Mouse (Mus musculus): Measurements from ENCODE around the gene Smyd1. TPM values are rescaled to one million over a fixed set of nuclear protein-coding genes. Genes with fewer than 3 reads are reported as not detected.
A peak's percentile ranks its signal among the peaks of the same experiment; 100 is the strongest.

Gene Smyd1
- total RNA-seq, 1 experiment = 6.8 TPM

DNA sequence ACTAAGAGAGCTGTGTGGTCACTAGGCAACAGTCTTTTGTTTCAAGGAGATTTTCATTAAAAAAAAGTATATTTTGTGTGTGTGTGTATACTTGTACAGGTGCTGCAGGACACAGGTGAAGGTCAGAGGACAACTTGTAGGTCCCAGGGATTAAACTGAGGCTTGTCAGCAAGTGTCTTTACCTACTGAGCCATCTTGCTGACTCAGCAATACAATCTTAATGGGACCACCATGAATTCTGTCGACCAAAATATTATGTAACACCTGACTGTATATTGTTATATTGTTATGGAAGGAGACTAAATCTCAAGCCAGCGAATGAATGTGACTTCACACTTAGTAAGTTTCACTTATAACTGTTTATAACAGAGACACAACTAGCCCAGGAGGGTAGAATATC, 24.0 kb downstream of the Smyd1 start:
- H3K4me3 ChIP-seq (ENCODE audit: insufficient read depth in 1 of 2, low read depth in 1 of 2, low read length in 2 of 2, poor library complexity in 1 of 2, severe bottlenecking in 1 of 2) = no peak overlapping the region
- no peak for DNase-seq (ENCODE audit: low read depth, low spot score)
- no peak overlapping the region for H3K9ac ChIP-seq (ENCODE audit: insufficient read depth, low read depth, low read length, poor library complexity, severe bottlenecking)
- H3K4me1 ChIP-seq (ENCODE audit: control insufficient read depth in 2 of 2, insufficient read depth in 2 of 2, low read length in 2 of 2, poor library complexity in 1 of 2) = 0 out of 4 replicates have a peak, but pooled peaks cover 0 to 2% of the 10 kb centered on the region in 2 experiments
- H3K9me3 ChIP-seq (ENCODE audit: control insufficient read depth, insufficient read depth, low read depth, low read length) = no peaks in the 10 kb centered on the region
- no peaks in the 10 kb centered on the region for H3K36me3 ChIP-seq (ENCODE audit: control insufficient read depth, insufficient read depth, low read length, poor library complexity, severe bottlenecking)
- H3K27ac ChIP-seq (ENCODE audit: insufficient read depth, low read depth, low read length, poor library complexity, severe bottlenecking) = no peak overlapping the region
- TF ChIP-seq MAFK (IDR thresholded peaks at IDR 0.05; ENCODE audit: insufficient read depth, low read depth, low read length) = peak; percentile 98
- TF ChIP-seq HCFC1 (IDR thresholded peaks at IDR 0.05; ENCODE audit: borderline replicate concordance, insufficient read depth, low read length) = no peak
- in situ Hi-C loops (cut with MboI; ENCODE audit: low sequenced_read_pairs in 2 of 2, unreplicated experiment in 2 of 2) = loop anchor here in 1 of 2 experiments (10.0 kb wide), 1 partner anchor 133 kb away; no protein-coding TSS in a partner anchor

DNA sequence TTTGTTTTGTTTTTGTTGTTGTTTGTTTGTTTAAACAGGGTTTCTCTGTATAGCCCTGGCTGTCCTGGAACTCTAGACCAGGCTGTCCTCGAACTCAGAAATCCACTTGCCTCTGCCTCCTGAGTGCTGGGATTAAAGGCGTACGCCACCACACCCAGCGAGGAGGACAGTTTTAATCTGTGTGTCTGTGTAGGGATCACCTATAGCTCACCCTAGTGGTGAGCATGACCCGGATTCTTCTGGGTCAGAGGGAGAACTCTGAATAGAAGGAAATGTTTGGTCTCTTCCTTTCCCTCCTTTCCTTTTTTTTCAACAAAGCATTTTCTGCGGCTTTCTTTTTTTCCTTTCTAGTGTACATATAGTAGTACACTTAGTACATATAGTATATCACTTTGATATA, 26.7 kb downstream of the Smyd1 start:
- H3K4me3 ChIP-seq (ENCODE audit: insufficient read depth in 1 of 2, low read depth in 1 of 2, low read length in 2 of 2, poor library complexity in 1 of 2, severe bottlenecking in 1 of 2) = no peak overlapping the region
- H3K4me1 ChIP-seq (ENCODE audit: control insufficient read depth in 2 of 2, insufficient read depth in 2 of 2, low read length in 2 of 2, poor library complexity in 1 of 2) = no peaks in the 10 kb centered on the region
- DNase-seq (ENCODE audit: low read depth, low spot score) = no peak
- TF ChIP-seq MAFK (IDR thresholded peaks at IDR 0.05; ENCODE audit: insufficient read depth, low read depth, low read length) (no peak), HCFC1 (IDR thresholded peaks at IDR 0.05; ENCODE audit: borderline replicate concordance, insufficient read depth, low read length) (no peak), ZNF384 (IDR thresholded peaks at IDR 0.05; ENCODE audit: low read depth, low read length) (no peak), CHD2 (IDR thresholded peaks at IDR 0.05; ENCODE audit: low read depth, low read length) (no peak), ZC3H11A (IDR thresholded peaks at IDR 0.05; ENCODE audit: borderline replicate concordance, low read depth, low read length) (no peak)
- no peak overlapping the region for H3K27ac ChIP-seq (ENCODE audit: insufficient read depth, low read depth, low read length, poor library complexity, severe bottlenecking)
- in situ Hi-C loops (cut with MboI; ENCODE audit: low sequenced_read_pairs in 2 of 2, unreplicated experiment in 2 of 2) = loop anchor here in 1 of 2 experiments (10.0 kb wide), 1 partner anchor 131 kb away; no protein-coding TSS in a partner anchor
- no peaks in the 10 kb centered on the region for H3K9me3 ChIP-seq (ENCODE audit: control insufficient read depth, insufficient read depth, low read depth, low read length)
- no peak overlapping the region for H3K9ac ChIP-seq (ENCODE audit: insufficient read depth, low read depth, low read length, poor library complexity, severe bottlenecking)
- no peaks in the 10 kb centered on the region for H3K36me3 ChIP-seq (ENCODE audit: control insufficient read depth, insufficient read depth, low read length, poor library complexity, severe bottlenecking)

DNA sequence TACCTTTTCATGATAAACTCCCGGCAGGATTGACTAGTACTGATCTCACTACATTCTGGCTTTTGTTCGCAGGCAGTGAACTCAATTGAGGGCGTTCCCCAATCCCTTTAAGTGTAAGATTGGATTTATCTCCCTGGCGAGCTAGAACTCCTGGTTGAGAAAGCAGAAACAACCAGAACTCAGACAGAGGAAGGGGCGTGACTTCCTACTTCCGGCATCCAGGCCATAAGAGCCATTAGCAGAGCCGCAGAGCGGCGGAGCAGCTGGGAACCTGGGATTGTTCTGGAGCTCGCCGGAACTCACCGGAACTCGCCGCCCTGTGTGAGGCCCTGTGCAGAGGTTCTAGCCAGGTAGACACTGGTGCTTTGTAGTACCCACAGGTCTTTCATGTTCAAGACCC, 28.5 kb downstream of the Smyd1 start:
- in situ Hi-C loops (cut with MboI; ENCODE audit: low sequenced_read_pairs in 2 of 2, unreplicated experiment in 2 of 2) = loop anchor here in 1 of 2 experiments (10.0 kb wide), 1 partner anchor 129 kb away; no protein-coding TSS in a partner anchor
- peak overlapping the region; percentile 3; the same call in 1 of the 2 replicates for H3K9ac ChIP-seq (ENCODE audit: insufficient read depth, low read depth, low read length, poor library complexity, severe bottlenecking)
- H3K9me3 ChIP-seq (ENCODE audit: control insufficient read depth, insufficient read depth, low read depth, low read length) = no peaks in the 10 kb centered on the region
- H3K4me3 ChIP-seq (ENCODE audit: insufficient read depth in 1 of 2, low read depth in 1 of 2, low read length in 2 of 2, poor library complexity in 1 of 2, severe bottlenecking in 1 of 2) = peak overlapping the region; percentile 15 to 71
- no peaks in the 10 kb centered on the region for H3K36me3 ChIP-seq (ENCODE audit: control insufficient read depth, insufficient read depth, low read length, poor library complexity, severe bottlenecking)
- no peaks in the 10 kb centered on the region for H3K4me1 ChIP-seq (ENCODE audit: control insufficient read depth in 2 of 2, insufficient read depth in 2 of 2, low read length in 2 of 2, poor library complexity in 1 of 2)
- H3K27ac ChIP-seq (ENCODE audit: insufficient read depth, low read depth, low read length, poor library complexity, severe bottlenecking) = peak overlapping the region; percentile 58; the same call in 1 of the 2 replicates
- TF ChIP-seq CHD2 (IDR thresholded peaks at IDR 0.05; ENCODE audit: low read depth, low read length) = no peak
- TF ChIP-seq HCFC1 (IDR thresholded peaks at IDR 0.05; ENCODE audit: borderline replicate concordance, insufficient read depth, low read length) = no peak; the same call in 1 of the 2 replicates
- peak; percentile 77 for DNase-seq (ENCODE audit: low read depth, low spot score)

DNA sequence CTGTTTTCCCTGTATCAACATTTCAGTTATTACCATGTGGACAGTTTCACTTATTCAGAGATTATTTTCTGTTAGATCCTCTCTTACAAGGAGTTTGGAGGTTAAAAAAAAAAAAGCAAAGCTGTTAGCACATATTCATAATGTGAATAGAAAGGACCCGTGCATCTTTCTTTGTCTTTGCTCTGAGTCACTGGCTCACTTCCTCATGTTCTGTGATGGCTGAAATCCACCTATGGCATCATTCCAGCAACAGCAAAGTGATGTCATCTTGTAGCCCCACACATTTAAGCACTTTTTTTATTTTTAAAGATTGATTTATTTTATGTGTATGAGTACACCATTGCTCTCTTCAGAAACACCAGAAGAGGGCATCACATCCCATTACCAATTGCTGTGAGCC, 42.6 kb downstream of the Smyd1 start:
- Histone ChIP-seq H3K9ac (ENCODE audit: insufficient read depth, low read depth, low read length, poor library complexity, severe bottlenecking) (no peak overlapping the region), H3K27ac (ENCODE audit: insufficient read depth, low read depth, low read length, poor library complexity, severe bottlenecking) (no peak overlapping the region), H3K4me1 (ENCODE audit: control insufficient read depth in 2 of 2, insufficient read depth in 2 of 2, low read length in 2 of 2, poor library complexity in 1 of 2) (no peaks in the 10 kb centered on the region), H3K36me3 (ENCODE audit: control insufficient read depth, insufficient read depth, low read length, poor library complexity, severe bottlenecking) (no peaks in the 10 kb centered on the region), H3K9me3 (ENCODE audit: control insufficient read depth, insufficient read depth, low read depth, low read length) (no peaks in the 10 kb centered on the region), H3K4me3 (ENCODE audit: insufficient read depth in 1 of 2, low read depth in 1 of 2, low read length in 2 of 2, poor library complexity in 1 of 2, severe bottlenecking in 1 of 2) (no peak overlapping the region)
- in situ Hi-C loops (cut with MboI; ENCODE audit: low sequenced_read_pairs in 2 of 2, unreplicated experiment in 2 of 2) = no loop called here
- TF ChIP-seq MAFK (IDR thresholded peaks at IDR 0.05; ENCODE audit: insufficient read depth, low read depth, low read length) = no peak
- TF ChIP-seq ZNF384 (IDR thresholded peaks at IDR 0.05; ENCODE audit: low read depth, low read length) = no peak
- TF ChIP-seq ZC3H11A (IDR thresholded peaks at IDR 0.05; ENCODE audit: borderline replicate concordance, low read depth, low read length) = no peak
- no peak for TF ChIP-seq HCFC1 (IDR thresholded peaks at IDR 0.05; ENCODE audit: borderline replicate concordance, insufficient read depth, low read length)
- no peak for TF ChIP-seq CHD2 (IDR thresholded peaks at IDR 0.05; ENCODE audit: low read depth, low read length)
- no peak for DNase-seq (ENCODE audit: low read depth, low spot score)

DNA sequence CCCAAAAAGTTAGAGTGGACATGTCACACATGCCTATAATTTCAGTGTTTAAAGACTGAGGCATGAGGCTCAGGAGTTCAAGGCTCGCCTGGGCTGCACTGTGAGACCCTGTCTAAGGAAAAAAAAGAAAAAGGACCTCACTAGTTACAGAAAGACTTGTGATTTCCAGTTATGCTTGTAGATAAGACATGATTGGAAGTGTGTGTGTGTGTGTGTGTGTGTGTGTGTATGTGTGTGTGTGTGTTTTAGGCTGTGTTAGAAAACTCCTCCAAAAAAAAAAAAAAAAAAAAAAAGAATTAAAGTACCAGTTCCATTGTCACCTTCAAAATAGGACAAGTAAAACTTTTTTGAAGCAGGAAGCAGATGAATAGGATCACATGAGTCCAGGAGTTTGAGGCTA, 47.4 kb downstream of the Smyd1 start:
- H3K4me3 ChIP-seq (ENCODE audit: insufficient read depth in 1 of 2, low read depth in 1 of 2, low read length in 2 of 2, poor library complexity in 1 of 2, severe bottlenecking in 1 of 2) = no peak overlapping the region
- 0 out of 4 replicates have a peak, but pooled peaks cover 0 to 4% of the 10 kb centered on the region in 2 experiments for H3K4me1 ChIP-seq (ENCODE audit: control insufficient read depth in 2 of 2, insufficient read depth in 2 of 2, low read length in 2 of 2, poor library complexity in 1 of 2)
- no peak for TF ChIP-seq ZC3H11A (IDR thresholded peaks at IDR 0.05; ENCODE audit: borderline replicate concordance, low read depth, low read length)
- no peak for TF ChIP-seq ZNF384 (IDR thresholded peaks at IDR 0.05; ENCODE audit: low read depth, low read length)
- no peak for TF ChIP-seq MAFK (IDR thresholded peaks at IDR 0.05; ENCODE audit: insufficient read depth, low read depth, low read length)
- no peak for TF ChIP-seq CHD2 (IDR thresholded peaks at IDR 0.05; ENCODE audit: low read depth, low read length)
- TF ChIP-seq HCFC1 (IDR thresholded peaks at IDR 0.05; ENCODE audit: borderline replicate concordance, insufficient read depth, low read length) = no peak
- no peaks in the 10 kb centered on the region for H3K9me3 ChIP-seq (ENCODE audit: control insufficient read depth, insufficient read depth, low read depth, low read length)
- no peak for DNase-seq (ENCODE audit: low read depth, low spot score)
- no peaks in the 10 kb centered on the region for H3K36me3 ChIP-seq (ENCODE audit: control insufficient read depth, insufficient read depth, low read length, poor library complexity, severe bottlenecking)
- H3K9ac ChIP-seq (ENCODE audit: insufficient read depth, low read depth, low read length, poor library complexity, severe bottlenecking) = no peak overlapping the region
- no peak overlapping the region for H3K27ac ChIP-seq (ENCODE audit: insufficient read depth, low read depth, low read length, poor library complexity, severe bottlenecking)
- in situ Hi-C loops (cut with MboI; ENCODE audit: low sequenced_read_pairs in 2 of 2, unreplicated experiment in 2 of 2) = no loop called here

Measured in ES-E14 (cell line).